Mouse (Mus musculus): ENCODE data around the gene Pank3.

DNA sequence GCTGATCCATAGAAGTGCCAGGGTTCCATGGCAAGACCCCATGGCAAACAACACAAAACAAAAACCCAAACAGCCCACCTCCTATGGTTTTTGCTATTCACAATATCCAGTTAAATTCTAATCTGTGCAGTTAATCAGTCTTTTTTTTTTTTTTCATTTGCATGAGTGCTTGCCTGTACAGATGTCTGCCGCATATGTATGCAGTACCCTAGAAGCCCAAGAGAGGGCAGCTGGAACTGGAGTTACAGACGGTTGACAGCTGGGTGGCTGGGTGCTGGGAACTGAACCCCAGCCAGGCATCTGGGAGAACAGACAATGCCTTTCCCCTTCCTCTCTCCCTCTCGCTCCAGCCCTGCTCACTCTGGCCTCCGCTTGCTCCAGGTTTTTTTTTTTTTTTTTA is 15.3 kb downstream of the Pank3 start:
- TF ChIP-seq GATA1 (IDR thresholded peaks at IDR 0.05; ENCODE audit: low read length) (no peak), TAL1 (IDR thresholded peaks at IDR 0.05; ENCODE audit: low read length) (no peak)

Data from erythroblast, embryonic 14.5 days (primary cell).